Mouse (Mus musculus) embryo, embryonic 11 days (tissue): Measurements from ENCODE around the gene Atp10a.
"Not testable (repeated sequence)": the region's sequence is repeated elsewhere in the genome, so short reads cannot be mapped to it uniquely, and the experiment has no call there.

Experiments
- DNase-seq: peaks from one replicate; pipeline ENCODE4 v3.0.0-alpha.2; 2015

The Atp10a gene

GRCm38 (mm10) chr7:58822147-58822681 is 166.2 kb downstream of the Atp10a start:
- DNase-seq, result peak; percentile 16

GRCm38 (mm10) chr7:58824686-58825085 is 168.7 kb downstream of the Atp10a start:
- no peak for DNase-seq

GRCm38 (mm10) chr7:58829111-58829510 is 173.1 kb downstream of the Atp10a start:
- DNase-seq, result no peak

- DNase-seq, result not testable (repeated sequence)
Measured at GRCm38 (mm10) chr7:58836855-58837606, 181.1 kb downstream of the Atp10a start.

GRCm38 (mm10) chr7:58840367-58840766 is 184.4 kb downstream of the Atp10a start:
- no peak for DNase-seq

GRCm38 (mm10) chr7:58841066-58841465 is 185.1 kb downstream of the Atp10a start:
- DNase-seq, result no peak

GRCm38 (mm10) chr7:58842818-58843217 is 186.9 kb downstream of the Atp10a start:
- DNase-seq, result peak; percentile 50

- DNase-seq, result peak; percentile 87
Measured at GRCm38 (mm10) chr7:58843767-58844445, 187.9 kb downstream of the Atp10a start.

- DNase-seq, result no peak
Measured at GRCm38 (mm10) chr7:58844449-58844848, 188.5 kb downstream of the Atp10a start.

GRCm38 (mm10) chr7:58858921-58859320 is 203.0 kb downstream of the Atp10a start:
- DNase-seq, result no peak

- DNase-seq, result no peak
Measured at GRCm38 (mm10) chr7:58863174-58863573, 207.2 kb downstream of the Atp10a start.

GRCm38 (mm10) chr7:58866865-58867614 is 211.1 kb downstream of the Atp10a start:
- no peak for DNase-seq

GRCm38 (mm10) chr7:58870661-58871060 is 214.7 kb downstream of the Atp10a start:
- no peak for DNase-seq

- no peak for DNase-seq
Measured at GRCm38 (mm10) chr7:58873676-58874075, 217.7 kb downstream of the Atp10a start.
